Mouse (Mus musculus) lung, embryonic 15.5 days (tissue): ENCODE measurements around the gene Hopx. TPM values are rescaled to one million over a fixed set of nuclear protein-coding genes. Genes with fewer than 3 reads are reported as not detected.

Experiments used
- ATAC-seq: fragments of 200-750 bp; cut with Nextera tagmentation; 2 replicates; pipeline ENCODE4 v1.8.0; 2017; ENCODE audit warnings: moderate number of reproducible peaks, borderline replicate concordance; ENCODE audit not compliant: low FRiP score, low TSS enrichment; ENCODE audit errors: extremely low read depth
- H3K27ac ChIP-seq: fragments of 300-500 bp; sonication (generic); 2 replicates; pipeline ENCODE4 v1.5.1; 2015; ENCODE audit warnings: moderate library complexity, mild to moderate bottlenecking, inconsistent platforms
- H3K27me3 ChIP-seq: fragments of 300-500 bp; sonication (generic); 2 replicates; pipeline ENCODE4 v1.6.1; 2015; ENCODE audit warnings: inconsistent platforms
- H3K36me3 ChIP-seq: fragments of 300-500 bp; sonication (generic); 2 replicates; pipeline ENCODE4 v1.6.1; 2015; ENCODE audit warnings: inconsistent platforms
- H3K4me1 ChIP-seq: fragments of 300-500 bp; sonication (generic); 2 replicates; pipeline ENCODE4 v1.6.1; 2015; ENCODE audit warnings: inconsistent platforms
- H3K4me2 ChIP-seq: fragments of 300-500 bp; sonication (generic); 2 replicates; pipeline ENCODE4 v1.6.1; 2015; ENCODE audit warnings: inconsistent platforms, mild to moderate bottlenecking, moderate library complexity
- H3K4me3 ChIP-seq: fragments of 300-500 bp; sonication (generic); 2 replicates; pipeline ENCODE4 v1.5.1; 2015; ENCODE audit warnings: mild to moderate bottlenecking, inconsistent platforms
- H3K9ac ChIP-seq: fragments of 300-500 bp; sonication (generic); 2 replicates; pipeline ENCODE4 v1.6.1; 2015; ENCODE audit warnings: inconsistent platforms
- H3K9me3 ChIP-seq: fragments of 300-500 bp; sonication (generic); 2 replicates; pipeline ENCODE4 v1.6.1; 2016; ENCODE audit warnings: inconsistent platforms
- WGBS: fragments of 180-500 bp; shearing (Covaris S2); methylation state at CpG from one replicate; pipeline ENCODE4 v1.1.7; 2015; 5-methylcytosine and 5-hydroxymethylcytosine counted together
- polyA plus RNA-seq: library from polyadenylated mRNA; unstranded; fragments of >200 nt; fragmentation: Nextera tagmentation; extraction: Ambion mirVana; gene quantifications from 2 replicates; pipeline ENCODE4 v1.2.1, GENCODE M21; 2015

The Hopx gene
- polyA plus RNA-seq, 1 experiment from 2014 or later = 7.9 TPM

GRCm38 (mm10) chr5:77094510-77095491 is 20.1 kb downstream of the Hopx start:
- peak overlapping the region; percentile 61 for H3K9ac ChIP-seq
- no peaks in the 10 kb centered on the region for H3K36me3 ChIP-seq
- H3K27me3 ChIP-seq = no peaks in the 10 kb centered on the region
- H3K9me3 ChIP-seq = no peaks in the 10 kb centered on the region
- H3K27ac ChIP-seq = peak overlapping the region; percentile 58
- peak overlapping the region; percentile 69 for H3K4me3 ChIP-seq
- WGBS = under 1% methylated on average over 69 of the region's 69 CpGs
- peaks cover 26% of the 10 kb centered on the region for H3K4me1 ChIP-seq
- peak; percentile 86 for ATAC-seq
- peak overlapping the region; percentile 94 for H3K4me2 ChIP-seq

- Histone ChIP-seq H3K4me1 (peaks cover 22% of the 10 kb centered on the region), H3K4me2 (peak overlapping the region; percentile 94), H3K9me3 (no peaks in the 10 kb centered on the region), H3K36me3 (no peaks in the 10 kb centered on the region), H3K4me3 (peak overlapping the region; percentile 69), H3K27me3 (no peaks in the 10 kb centered on the region), H3K9ac (peak overlapping the region; percentile 61; the same call in 1 of the 2 replicates), H3K27ac (peak overlapping the region; percentile 17; the same call in 1 of the 2 replicates)
- WGBS = 38% methylated on average over 8 of the region's 8 CpGs
- no peak for ATAC-seq
Observed at GRCm38 (mm10) chr5:77093961-77094360, 21.0 kb downstream of the Hopx start.

DNA sequence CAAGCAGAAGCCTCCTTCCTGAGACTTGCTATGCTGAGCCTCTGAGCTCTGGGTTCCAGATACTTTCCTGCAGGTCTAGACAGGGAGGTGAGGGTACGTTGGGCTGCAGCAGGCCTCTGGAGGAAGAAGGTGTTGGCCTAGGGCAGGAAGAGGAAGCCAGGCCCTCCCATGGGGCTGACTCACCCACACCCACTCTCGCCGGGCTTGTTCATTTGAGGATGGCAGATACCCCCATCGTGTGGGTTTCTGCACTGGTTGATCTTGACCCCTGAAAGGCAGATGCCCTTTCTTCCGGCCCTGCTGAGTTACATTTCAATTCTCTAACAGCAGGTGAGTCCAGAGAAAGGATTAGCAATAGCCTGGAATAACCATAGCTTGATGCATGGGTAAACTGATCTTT is 22.4 kb downstream of the Hopx start:
- Histone ChIP-seq H3K27ac (no peak overlapping the region), H3K36me3 (peaks cover 8% of the 10 kb centered on the region; the same call in 1 of the 2 replicates), H3K9ac (0 out of 2 replicates have a peak overlapping the region, but pooled peaks have one; percentile 11), H3K4me3 (peak overlapping the region; percentile 7; the same call in 1 of the 2 replicates), H3K9me3 (no peaks in the 10 kb centered on the region), H3K4me2 (peak overlapping the region; percentile 94), H3K27me3 (no peaks in the 10 kb centered on the region), H3K4me1 (peaks cover 18% of the 10 kb centered on the region)
- no peak for ATAC-seq
- 71% methylated on average over 5 of the region's 5 CpGs for WGBS

- Histone ChIP-seq H3K27me3 (no peaks in the 10 kb centered on the region), H3K9me3 (no peaks in the 10 kb centered on the region), H3K36me3 (peaks cover 8% of the 10 kb centered on the region; the same call in 1 of the 2 replicates), H3K4me1 (peaks cover 16% of the 10 kb centered on the region), H3K4me2 (no peak overlapping the region; the same call in 1 of the 2 replicates), H3K4me3 (no peak overlapping the region), H3K27ac (no peak overlapping the region), H3K9ac (no peak overlapping the region)
- no peak for ATAC-seq
- WGBS = 61% methylated on average over 3 of the region's 3 CpGs
Observed at GRCm38 (mm10) chr5:77091923-77092322, 23.0 kb downstream of the Hopx start.

DNA sequence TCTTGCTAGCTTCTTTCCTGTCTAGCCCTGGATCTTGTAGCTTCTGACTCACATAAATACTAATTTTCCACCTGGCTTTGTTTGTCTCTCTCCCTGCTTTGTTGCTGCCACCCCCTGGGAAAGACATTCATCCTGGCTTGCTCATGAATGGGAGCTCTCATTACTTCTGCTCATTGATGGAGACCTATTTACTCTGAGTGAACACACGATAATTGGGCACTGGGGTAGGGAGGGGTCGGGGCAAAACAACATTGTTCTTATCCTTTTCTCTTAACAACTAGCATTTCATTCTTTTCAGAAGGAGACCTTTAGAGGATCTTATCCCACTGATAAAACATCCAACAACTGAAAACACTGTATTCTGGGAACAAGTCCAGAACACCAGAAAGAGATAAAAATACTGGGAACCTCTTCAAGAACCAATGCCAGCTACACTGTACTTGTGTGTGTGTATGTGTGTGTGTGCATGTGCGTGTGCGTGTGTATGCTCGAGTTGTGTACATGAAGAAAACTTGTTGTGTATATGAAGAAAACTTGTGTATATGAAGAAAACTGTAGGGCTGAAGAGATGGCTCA is 24.3 kb downstream of the Hopx start:
- Histone ChIP-seq H3K27me3 (no peaks in the 10 kb centered on the region), H3K4me2 (no peak overlapping the region), H3K4me1 (peaks cover 12% of the 10 kb centered on the region), H3K9ac (no peak overlapping the region), H3K27ac (no peak overlapping the region), H3K4me3 (no peak overlapping the region), H3K9me3 (no peaks in the 10 kb centered on the region), H3K36me3 (peaks cover 8% of the 10 kb centered on the region; the same call in 1 of the 2 replicates)
- whole genome bisulfite sequencing = 45% methylated on average over 5 of the region's 5 CpGs
- ATAC-seq = no peak

DNA sequence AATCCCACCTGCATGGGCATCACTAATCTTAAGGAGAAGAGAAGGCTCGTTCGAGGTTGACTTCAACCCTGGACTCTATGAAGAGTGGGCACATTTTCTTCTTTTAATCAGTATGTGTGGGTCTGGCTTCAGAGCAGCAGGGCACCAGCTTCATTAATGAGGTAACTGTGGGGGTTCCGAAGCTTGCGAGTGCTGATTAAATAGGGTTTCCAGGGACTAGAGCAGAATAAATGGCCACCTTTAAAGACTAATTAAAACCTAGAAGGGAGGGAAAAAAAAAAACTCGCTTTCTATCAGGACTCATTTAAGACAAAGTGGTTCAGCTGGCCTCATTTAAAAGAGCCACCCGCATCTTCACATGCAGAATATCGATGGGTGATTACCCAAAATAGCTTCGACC is 25.0 kb downstream of the Hopx start:
- H3K4me1 ChIP-seq = 0 out of 2 replicates have a peak, but pooled peaks cover 6% of the 10 kb centered on the region
- no peak overlapping the region for H3K4me2 ChIP-seq
- ATAC-seq = no peak
- 81% methylated on average over 8 of the region's 8 CpGs for WGBS
- no peaks in the 10 kb centered on the region for H3K27me3 ChIP-seq
- no peaks in the 10 kb centered on the region for H3K9me3 ChIP-seq
- H3K9ac ChIP-seq = no peak overlapping the region
- no peak overlapping the region for H3K4me3 ChIP-seq
- H3K36me3 ChIP-seq = peaks cover 8% of the 10 kb centered on the region; the same call in 1 of the 2 replicates
- no peak overlapping the region for H3K27ac ChIP-seq

DNA sequence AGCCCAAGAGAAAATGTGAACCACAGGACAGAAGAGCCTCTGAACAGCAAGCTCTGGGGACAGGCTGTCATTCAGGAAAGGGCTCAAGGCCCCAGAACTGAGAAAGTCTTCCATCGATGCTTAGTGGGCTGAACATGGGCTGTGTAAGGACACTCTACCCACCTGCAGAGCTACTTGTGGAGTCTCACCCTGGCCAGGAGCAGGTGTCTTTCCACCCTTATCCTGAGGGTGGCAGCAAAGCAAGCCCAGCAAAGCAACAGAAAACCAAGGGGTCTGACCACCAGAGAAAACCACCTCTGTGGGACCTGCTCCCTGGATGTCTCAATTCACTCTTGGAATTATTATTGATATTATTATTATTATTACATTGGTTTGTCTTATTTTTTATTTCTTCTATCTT is 25.6 kb downstream of the Hopx start:
- WGBS = 38% methylated on average over 1 of the region's 1 CpGs
- no peak for ATAC-seq
- H3K36me3 ChIP-seq = peaks cover 8% of the 10 kb centered on the region; the same call in 1 of the 2 replicates
- no peak overlapping the region for H3K4me3 ChIP-seq
- H3K9ac ChIP-seq = no peak overlapping the region
- 0 out of 2 replicates have a peak, but pooled peaks cover 6% of the 10 kb centered on the region for H3K4me1 ChIP-seq
- no peaks in the 10 kb centered on the region for H3K27me3 ChIP-seq
- no peaks in the 10 kb centered on the region for H3K9me3 ChIP-seq
- H3K27ac ChIP-seq = no peak overlapping the region
- no peak overlapping the region for H3K4me2 ChIP-seq

- no peaks in the 10 kb centered on the region for H3K4me1 ChIP-seq
- 78% methylated on average over 3 of the region's 3 CpGs for WGBS
- H3K9ac ChIP-seq = no peak overlapping the region
- H3K27me3 ChIP-seq = no peaks in the 10 kb centered on the region
- ATAC-seq = no peak
- H3K9me3 ChIP-seq = no peaks in the 10 kb centered on the region
- no peak overlapping the region for H3K4me2 ChIP-seq
- no peak overlapping the region for H3K27ac ChIP-seq
- peaks cover 8% of the 10 kb centered on the region; the same call in 1 of the 2 replicates for H3K36me3 ChIP-seq
- H3K4me3 ChIP-seq = no peak overlapping the region
Observed at GRCm38 (mm10) chr5:77087122-77087521, 27.8 kb downstream of the Hopx start.

DNA sequence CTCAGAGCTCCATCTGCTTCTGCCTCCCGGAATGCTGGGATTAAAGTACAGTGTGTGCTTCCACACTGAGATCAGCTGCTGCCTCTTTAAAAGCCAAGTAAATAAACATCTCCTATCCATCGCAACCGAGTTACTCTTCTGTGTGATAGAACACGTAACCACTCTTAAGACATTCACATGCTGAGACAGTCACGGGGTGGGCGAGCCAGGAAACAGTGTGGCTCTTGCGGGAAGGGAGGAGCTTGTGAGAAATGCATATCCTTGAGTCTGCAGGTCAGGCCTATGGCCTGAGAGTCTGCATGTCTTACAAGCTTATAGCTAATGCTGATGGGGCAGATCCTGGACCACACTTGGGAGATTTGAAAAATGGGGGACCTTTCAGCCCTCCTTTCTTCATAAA is 28.4 kb downstream of the Hopx start:
- no peaks in the 10 kb centered on the region for H3K4me1 ChIP-seq
- no peaks in the 10 kb centered on the region for H3K27me3 ChIP-seq
- no peaks in the 10 kb centered on the region for H3K9me3 ChIP-seq
- H3K4me2 ChIP-seq = no peak overlapping the region
- H3K36me3 ChIP-seq = peaks cover 8% of the 10 kb centered on the region; the same call in 1 of the 2 replicates
- H3K4me3 ChIP-seq = no peak overlapping the region
- 69% methylated on average over 7 of the region's 7 CpGs for WGBS
- no peak for ATAC-seq
- H3K27ac ChIP-seq = no peak overlapping the region
- H3K9ac ChIP-seq = no peak overlapping the region

GRCm38 (mm10) chr5:77085753-77086450 is 29.0 kb downstream of the Hopx start:
- no peak overlapping the region for H3K4me2 ChIP-seq
- WGBS = 62% methylated on average over 10 of the region's 10 CpGs

DNA sequence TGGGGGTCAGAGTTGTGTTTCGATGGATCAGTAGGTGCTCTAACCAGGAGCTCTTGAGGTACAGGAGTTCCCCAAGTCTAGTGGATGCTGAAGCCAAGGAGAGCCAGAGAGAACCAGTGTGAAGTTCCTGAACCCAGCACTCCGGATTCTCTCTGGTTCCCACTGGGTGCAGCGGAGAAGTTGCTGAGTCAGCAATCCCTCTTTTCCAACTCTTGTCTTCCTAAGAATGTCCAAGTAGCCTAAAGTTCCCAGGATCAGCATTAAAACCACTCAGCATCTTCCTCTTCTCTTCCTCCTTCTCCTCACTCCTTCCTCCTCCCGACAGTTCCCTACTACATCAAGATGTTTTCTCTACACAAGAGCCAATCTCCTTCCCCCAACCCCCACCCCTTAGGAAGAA is 30.5 kb downstream of the Hopx start:
- Histone ChIP-seq H3K36me3 (peaks cover 8% of the 10 kb centered on the region; the same call in 1 of the 2 replicates), H3K27me3 (no peaks in the 10 kb centered on the region), H3K9me3 (no peaks in the 10 kb centered on the region), H3K4me3 (no peak overlapping the region), H3K27ac (no peak overlapping the region), H3K4me1 (no peaks in the 10 kb centered on the region), H3K4me2 (no peak overlapping the region), H3K9ac (no peak overlapping the region)
- WGBS = 88% methylated on average over 4 of the region's 4 CpGs
- no peak for ATAC-seq

More at GRCm38 (mm10) chr5:77085753-77086450, 29.0 kb downstream of the Hopx start:
- Histone ChIP-seq H3K4me3 (no peak overlapping the region), H3K27ac (no peak overlapping the region), H3K9me3 (no peaks in the 10 kb centered on the region), H3K36me3 (peaks cover 8% of the 10 kb centered on the region; the same call in 1 of the 2 replicates), H3K27me3 (no peaks in the 10 kb centered on the region), H3K4me1 (no peaks in the 10 kb centered on the region), H3K9ac (no peak overlapping the region)
- no peak for ATAC-seq
